Mouse (Mus musculus): ENCODE measurements around the gene Map3k14.

DNA sequence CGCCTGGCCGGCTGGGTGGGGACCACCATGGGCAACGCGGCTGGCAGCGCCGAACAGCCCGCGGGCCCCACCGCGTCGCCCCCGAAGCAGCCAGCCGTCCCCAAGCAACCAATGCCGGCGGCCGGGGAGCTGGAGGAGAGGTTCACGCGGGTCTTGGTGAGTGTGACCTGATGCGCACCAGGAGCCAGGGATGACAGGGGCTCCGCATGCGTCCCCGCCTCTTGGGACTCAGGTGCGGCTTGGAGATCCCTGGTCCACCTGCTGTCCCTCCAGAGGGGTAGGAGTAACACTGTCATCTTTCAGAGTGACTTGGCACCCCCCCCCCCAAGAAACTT, 96.0 kb downstream of the Map3k14 start:
- TF ChIP-seq GATA1 (IDR thresholded peaks at IDR 0.05; ENCODE audit: low read length) (no peak), TAL1 (IDR thresholded peaks at IDR 0.05; ENCODE audit: low read length) (no peak)
